Mouse (Mus musculus) embryonic facial prominence, embryonic 14.5 days (tissue): ENCODE results near the gene Ccng1. TPM values are rescaled to one million over a fixed set of nuclear protein-coding genes. Genes with fewer than 3 reads are reported as not detected.
"Not testable (repeated sequence)": the region's sequence is repeated elsewhere in the genome, so short reads cannot be mapped to it uniquely, and the experiment has no call there.

Experiments used
- ATAC-seq: fragments of 200-750 bp; cut with Nextera tagmentation; 2 replicates; pipeline ENCODE4 v1.8.0; 2017; ENCODE audit warnings: low read depth, moderate number of reproducible peaks, moderate TSS enrichment
- DNase-seq: peaks from one replicate; pipeline ENCODE4 v3.0.0-alpha.2; 2015; ENCODE audit warnings: low spot score
- H3K27ac ChIP-seq: fragments of 300-500 bp; sonication (generic); replicated peaks from 2 replicates; pipeline ENCODE4 v1.5.1; 2014; ENCODE audit warnings: low read depth, mild to moderate bottlenecking, low read length, moderate library complexity
- H3K27me3 ChIP-seq: fragments of 300-500 bp; sonication (generic); replicated peaks from 2 replicates; pipeline ENCODE4 v1.6.1; 2014; ENCODE audit warnings: low read length; ENCODE audit not compliant: control insufficient read depth, insufficient read depth
- H3K36me3 ChIP-seq: fragments of 300-500 bp; sonication (generic); 2 replicates; pipeline ENCODE4 v1.6.1; 2014; ENCODE audit warnings: low read length, mixed read lengths; ENCODE audit not compliant: control insufficient read depth, insufficient read depth
- H3K4me1 ChIP-seq: fragments of 300-500 bp; sonication (generic); 2 replicates; pipeline ENCODE4 v1.6.1; 2014; ENCODE audit warnings: antibody characterized with exemption, low read length; ENCODE audit not compliant: control insufficient read depth, insufficient read depth
- H3K4me2 ChIP-seq: fragments of 300-500 bp; sonication (generic); 2 replicates; pipeline ENCODE4 v1.6.1; 2014; ENCODE audit warnings: low read depth, mild to moderate bottlenecking, low read length, moderate library complexity, mixed read lengths
- H3K4me3 ChIP-seq: fragments of 300-500 bp; sonication (generic); 2 replicates; pipeline ENCODE4 v1.5.1; 2014; ENCODE audit warnings: low read depth, mild to moderate bottlenecking, low read length
- H3K9ac ChIP-seq: fragments of 300-500 bp; sonication (generic); 2 replicates; pipeline ENCODE4 v1.6.1; 2014; ENCODE audit warnings: low read depth, mild to moderate bottlenecking, low read length, moderate library complexity, mixed read lengths
- H3K9me3 ChIP-seq: fragments of 300-500 bp; sonication (generic); 2 replicates; pipeline ENCODE4 v1.6.1; 2016; ENCODE audit warnings: low read length; ENCODE audit not compliant: control insufficient read depth
- WGBS: fragments of 180-500 bp; shearing (Covaris S2); extraction: QIAGEN DNeasy Blood & Tissue Kit; methylation state at CpG from one replicate; pipeline ENCODE4 v1.1.7; 2014; 5-methylcytosine and 5-hydroxymethylcytosine counted together
- polyA plus RNA-seq: library from polyadenylated mRNA; unstranded; fragments of >200 nt; fragmentation: Nextera tagmentation; extraction: Ambion mirVana; gene quantifications from 2 replicates; pipeline ENCODE4 v1.2.1, GENCODE M21; 2014

Gene Ccng1
- polyA plus RNA-seq, 1 experiment from 2014 or later: 85.7 TPM

GRCm38 (mm10) chr11:40709899-40710298 is 45.2 kb downstream of the Ccng1 start:
- peaks cover 87% of the 10 kb centered on the region for H3K36me3 ChIP-seq
- WGBS: 91% methylated on average over 6 of the region's 6 CpGs

More at GRCm38 (mm10) chr11:40709899-40710298, 45.2 kb downstream of the Ccng1 start:
- not testable (repeated sequence) for DNase-seq, H3K9ac ChIP-seq, H3K4me2 ChIP-seq, H3K4me3 ChIP-seq, H3K4me1 ChIP-seq, H3K27me3 ChIP-seq, ATAC-seq, H3K9me3 ChIP-seq, H3K27ac ChIP-seq

Other genes with a start within 250 kb of the Ccng1 start
- 92.5 and 92.8 TPM in 2 replicates for gene Mat2b, start 60.1 kb downstream of the Ccng1 start, polyA plus RNA-seq
- 35.2 and 38.3 TPM in 2 replicates for gene Hmmr, start 21.9 kb downstream of the Ccng1 start, polyA plus RNA-seq
- gene Nudcd2, start 21.6 kb downstream of the Ccng1 start, polyA plus RNA-seq: 122 and 138 TPM in 2 replicates